Mouse (Mus musculus) thymus, adult 2 months (tissue): ENCODE measurements around the gene Asb12. TPM values are rescaled to one million over a fixed set of nuclear protein-coding genes. Genes with fewer than 3 reads are reported as not detected.
"Not testable (repeated sequence)": the region's sequence is repeated elsewhere in the genome, so short reads cannot be mapped to it uniquely, and the experiment has no call there.

Experiments
- DNase-seq: peaks from one replicate; pipeline ENCODE4 v3.0.0; 2021
- H3K27ac ChIP-seq: fragments of 200-500 bp; 2 replicates; pipeline ENCODE4 v1.5.1; 2012; ENCODE audit warnings: low read length, control low read depth; ENCODE audit not compliant: control insufficient read depth, insufficient read depth
- H3K27me3 ChIP-seq: fragments of 200-500 bp; 2 replicates; pipeline ENCODE4 v1.6.1; 2012; ENCODE audit warnings: mild to moderate bottlenecking, low read length, moderate library complexity, mixed read lengths; ENCODE audit not compliant: control insufficient read depth, insufficient read depth
- H3K36me3 ChIP-seq: fragments of 200-500 bp; 2 replicates; pipeline ENCODE4 v1.6.1; 2012; ENCODE audit warnings: mild to moderate bottlenecking, low read length, moderate library complexity; ENCODE audit not compliant: control insufficient read depth, insufficient read depth
- H3K4me1 ChIP-seq: fragments of 200-500 bp; replicated peaks from 2 replicates; pipeline ENCODE4 v1.6.1; 2012; ENCODE audit warnings: low read length; ENCODE audit not compliant: control insufficient read depth, insufficient read depth
- H3K4me3 ChIP-seq: fragments of 200-500 bp; 2 replicates; pipeline ENCODE4 v1.5.1; 2012; ENCODE audit warnings: mild to moderate bottlenecking, low read length, control low read depth, moderate library complexity; ENCODE audit not compliant: control insufficient read depth, insufficient read depth
- CTCF ChIP-seq: fragments of 200-500 bp; IDR thresholded peaks from 2 replicates; pipeline ENCODE4 v1.5.1; 2012; ENCODE audit warnings: mild to moderate bottlenecking, control low read depth, low read length, moderate library complexity, borderline replicate concordance; ENCODE audit not compliant: control insufficient read depth, poor library complexity, insufficient read depth; ENCODE audit errors: extremely low read depth
- POLR2A ChIP-seq: fragments of 200-500 bp; IDR thresholded peaks from 2 replicates; pipeline ENCODE4 v1.6.1; 2012; ENCODE audit warnings: mild to moderate bottlenecking, low read length, control low read depth, moderate library complexity; ENCODE audit not compliant: control insufficient read depth, poor library complexity, insufficient read depth; ENCODE audit errors: extremely low read depth
- WGBS: fragments of 180-500 bp; shearing (Covaris S2); methylation state at CpG from one replicate; pipeline ENCODE4 v1.1.7; 2018; 5-methylcytosine and 5-hydroxymethylcytosine counted together
- polyA plus RNA-seq: library from polyadenylated mRNA; depleted of rRNA; stranded (reverse); fragments of >200 nt; gene quantifications from 2 replicates; pipeline ENCODE4 v1.2.3, GENCODE M21; 2012; rRNA removed

Gene Asb12
- polyA plus RNA-seq: 0.44 TPM in 1 of 2 replicates, not detected in the other

DNA sequence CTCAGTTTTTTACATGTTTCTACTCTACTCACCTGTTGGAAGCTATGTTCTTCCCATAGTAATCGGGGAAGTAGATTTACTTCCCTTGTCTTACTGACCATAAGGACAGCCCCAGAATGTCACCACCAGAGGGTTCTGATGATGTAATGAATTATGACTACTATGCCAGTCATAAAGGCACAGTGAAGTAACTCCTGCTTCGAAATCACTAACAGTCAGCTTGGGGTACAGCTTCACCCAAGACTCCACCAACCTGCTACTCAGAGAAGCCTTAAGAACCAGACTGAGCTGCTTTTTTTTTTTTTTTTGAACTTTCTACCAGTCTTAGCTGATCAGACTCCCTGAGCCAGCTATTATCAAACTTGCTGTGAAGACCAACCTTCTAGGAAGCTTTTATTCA, at the start of gene Asb12, which contains the start of gene Pfn5:
Asb12 (minus strand) TSS at position 101 of the 400 bp plus-strand sequence.
Pfn5 (plus strand) TSS at position 218 of the 400 bp plus-strand sequence.
- WGBS: 90% methylated on average over 2 of the region's 2 CpGs
- no peak within 1 kb of the TSS for H3K4me3 ChIP-seq
- H3K27me3 ChIP-seq: no peaks in the 10 kb centered on the region
- TF ChIP-seq CTCF: no peak
- TF ChIP-seq POLR2A: no peak
- H3K27ac ChIP-seq: no peak within 1 kb of the TSS
- no peaks in the 10 kb centered on the region for H3K36me3 ChIP-seq
- no peaks in the 10 kb centered on the region for H3K4me1 ChIP-seq
- DNase-seq: no peak

DNA sequence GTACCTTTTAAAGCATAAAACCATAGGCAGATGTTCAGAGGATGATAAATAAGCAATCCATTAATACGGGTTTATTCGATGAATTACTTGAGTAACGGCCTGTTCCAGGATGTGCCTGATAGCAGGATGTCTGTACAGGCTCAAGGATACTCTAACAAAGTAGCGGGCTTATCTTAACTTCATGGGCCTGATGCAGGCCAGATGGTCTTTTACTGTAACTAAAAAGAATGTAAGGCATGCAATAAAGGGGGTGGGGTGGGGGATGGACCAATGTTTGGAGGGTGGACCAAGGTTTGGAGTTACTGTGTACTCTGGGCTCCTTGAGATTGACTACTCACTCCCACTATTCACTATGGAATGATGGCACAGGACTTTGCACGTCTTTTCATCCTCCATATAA, 42.8 kb upstream of the Asb12 start:
- TF ChIP-seq POLR2A (no peak), CTCF (no peak)
- H3K4me1 ChIP-seq: no peaks in the 10 kb centered on the region
- no peak overlapping the region for H3K27ac ChIP-seq
- H3K36me3 ChIP-seq: no peaks in the 10 kb centered on the region
- no peaks in the 10 kb centered on the region for H3K27me3 ChIP-seq
- no peak overlapping the region for H3K4me3 ChIP-seq
- WGBS: 96% methylated on average over 5 of the region's 5 CpGs
- no peak for DNase-seq

DNA sequence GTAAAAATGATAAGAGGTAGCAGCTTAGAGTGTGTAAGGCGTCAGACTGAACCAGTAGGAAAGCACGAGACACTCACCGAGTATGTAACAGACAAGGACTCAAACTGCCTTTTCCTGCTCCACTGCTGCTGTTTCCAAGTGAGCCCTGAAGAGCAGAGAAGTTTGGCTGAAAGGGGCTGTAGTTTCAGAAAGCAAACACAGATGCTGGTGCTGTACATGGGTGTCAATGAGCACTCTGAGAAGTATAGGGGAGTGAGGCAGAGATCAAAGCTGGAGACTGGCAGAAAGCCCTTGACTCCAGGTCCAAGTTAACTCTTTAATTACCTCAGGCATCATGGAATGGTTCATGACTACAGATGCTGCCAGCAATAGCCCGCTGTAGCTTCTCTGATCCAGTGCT, 3.5 kb downstream of the Asb12 start:
- no peaks in the 10 kb centered on the region for H3K36me3 ChIP-seq
- WGBS: 91% methylated on average over 4 of the region's 4 CpGs
- H3K4me1 ChIP-seq: no peaks in the 10 kb centered on the region
- H3K4me3 ChIP-seq: no peak overlapping the region
- no peak overlapping the region for H3K27ac ChIP-seq
- TF ChIP-seq CTCF (no peak), POLR2A (no peak)
- H3K27me3 ChIP-seq: no peaks in the 10 kb centered on the region
- no peak for DNase-seq

DNA sequence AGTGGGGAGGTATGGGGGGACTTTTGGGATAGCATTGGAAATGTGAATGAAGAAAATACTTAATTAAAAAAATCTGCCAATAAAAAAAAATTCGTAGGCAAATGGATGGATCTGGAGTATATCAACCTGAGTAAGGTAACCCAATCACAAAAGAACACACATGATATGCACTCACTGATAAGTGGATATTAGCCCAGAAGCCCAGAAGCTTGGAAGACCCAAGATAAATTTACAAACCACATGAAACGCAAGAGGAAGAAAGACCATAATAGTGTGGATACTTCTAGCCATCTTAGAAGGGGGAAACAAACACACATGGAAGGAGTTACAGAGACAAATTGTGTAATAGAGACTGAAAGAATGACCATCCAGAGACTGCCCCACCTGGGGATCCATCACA, 22.3 kb downstream of the Asb12 start:
- not testable (repeated sequence) for H3K4me1 ChIP-seq, H3K36me3 ChIP-seq, H3K4me3 ChIP-seq, H3K27ac ChIP-seq, DNase-seq, H3K27me3 ChIP-seq
- 93% methylated on average over 2 of the region's 2 CpGs for WGBS

DNA sequence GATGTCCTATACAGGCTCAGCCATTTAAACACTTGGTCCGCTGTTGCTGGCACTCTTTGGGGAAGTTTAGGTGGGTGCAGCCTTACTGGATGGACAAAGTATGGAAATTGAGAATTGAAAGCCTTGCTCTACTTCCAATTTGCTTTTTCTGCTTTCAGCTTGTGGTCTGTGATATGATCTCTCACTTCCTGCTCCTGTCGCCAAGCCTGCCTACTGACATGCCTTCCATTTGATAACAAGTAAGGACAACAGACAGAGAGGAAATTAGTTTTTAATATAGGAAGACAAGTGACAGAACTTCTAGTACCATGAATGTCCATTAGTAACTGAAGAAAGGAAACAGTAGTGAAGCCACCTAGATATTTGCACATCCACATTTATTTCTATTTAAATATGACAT, 32.6 kb downstream of the Asb12 start:
- Histone ChIP-seq H3K36me3 (no peaks in the 10 kb centered on the region), H3K4me3 (no peak overlapping the region), H3K27me3 (no peaks in the 10 kb centered on the region), H3K27ac (no peak overlapping the region), H3K4me1 (no peaks in the 10 kb centered on the region)
- no peak for DNase-seq
- TF ChIP-seq CTCF (no peak), POLR2A (no peak)
- 35% methylated on average over 2 of the region's 2 CpGs for WGBS

DNA sequence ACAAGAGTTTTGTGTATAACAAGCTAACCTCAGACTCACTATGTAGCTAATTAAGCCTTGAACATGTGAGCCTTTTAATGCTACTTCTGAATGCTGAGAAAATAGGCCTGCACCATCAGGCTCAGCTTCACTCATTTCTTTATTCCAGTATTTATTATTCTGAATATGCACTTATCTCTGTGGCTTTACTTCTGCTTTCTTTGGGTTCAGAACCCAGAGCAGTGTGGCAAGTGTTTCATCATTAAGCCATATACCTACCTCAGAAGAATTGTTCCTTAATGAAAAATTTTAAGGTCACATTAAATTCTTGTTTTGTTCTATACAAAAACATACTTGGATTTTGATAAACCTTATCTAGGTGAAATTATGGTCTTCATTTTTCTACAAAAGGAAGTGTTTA, 33.9 kb downstream of the Asb12 start:
- no peaks in the 10 kb centered on the region for H3K4me1 ChIP-seq
- DNase-seq: no peak
- no peaks in the 10 kb centered on the region for H3K36me3 ChIP-seq
- no peak for TF ChIP-seq POLR2A
- TF ChIP-seq CTCF: no peak
- no peaks in the 10 kb centered on the region for H3K27me3 ChIP-seq
- H3K4me3 ChIP-seq: no peak overlapping the region
- no peak overlapping the region for H3K27ac ChIP-seq

DNA sequence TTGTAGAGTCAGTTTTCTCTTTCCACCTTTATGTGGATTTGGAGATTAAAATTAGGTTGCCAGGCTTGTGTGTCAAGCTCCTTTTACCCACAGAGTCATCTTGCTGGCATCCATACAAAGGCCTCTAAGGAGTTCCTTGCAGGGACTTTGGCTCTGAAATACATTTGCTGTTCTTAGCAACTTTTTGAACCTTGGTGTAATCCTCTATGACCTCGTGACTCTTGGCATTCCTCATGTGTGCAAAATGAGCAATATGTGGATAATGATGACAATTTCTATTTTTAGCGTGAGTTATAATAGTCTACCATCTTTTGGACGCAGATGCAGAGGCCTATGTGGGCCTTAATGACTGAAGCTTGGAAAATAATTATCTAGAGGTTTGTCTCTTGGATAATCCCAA, 100.6 kb downstream of the Asb12 start:
- H3K36me3 ChIP-seq: no peaks in the 10 kb centered on the region
- WGBS: 84% methylated on average over 3 of the region's 3 CpGs
- no peak for DNase-seq
- H3K4me1 ChIP-seq: no peaks in the 10 kb centered on the region
- H3K27me3 ChIP-seq: no peaks in the 10 kb centered on the region
- TF ChIP-seq POLR2A: no peak
- TF ChIP-seq CTCF: no peak
- no peak overlapping the region for H3K4me3 ChIP-seq
- no peak overlapping the region for H3K27ac ChIP-seq
